Mouse (Mus musculus): ENCODE data around the gene Car11. TPM values are rescaled to one million over a fixed set of nuclear protein-coding genes. Genes with fewer than 3 reads are reported as not detected.
"Not testable (repeated sequence)": the region's sequence is repeated elsewhere in the genome, so short reads cannot be mapped to it uniquely, and the experiment has no call there.

The Car11 gene
- total RNA-seq (2021) = 10 to 100 TPM in 1 of 2 experiments, 1 to 10 TPM in 1; 8.6 to 10.2 TPM
- long read RNA-seq, experiment 1, transcript Car11-201 (9 exons, 1,585 nt) = major isoform, 11 of 17 reads
- long read RNA-seq, experiment 1, partial matches to known transcripts = 4 of 17 reads
- long read RNA-seq, experiment 1, other reads (novel, unspliced or antisense) = 2 of 17 reads
- long read RNA-seq, experiment 2, transcript Car11-201 (9 exons, 1,585 nt) = major isoform, 8 of 14 reads
- long read RNA-seq, experiment 2, partial matches to known transcripts = 5 of 14 reads
- long read RNA-seq, experiment 2, other reads (novel, unspliced or antisense) = 1 of 14 reads

DNA sequence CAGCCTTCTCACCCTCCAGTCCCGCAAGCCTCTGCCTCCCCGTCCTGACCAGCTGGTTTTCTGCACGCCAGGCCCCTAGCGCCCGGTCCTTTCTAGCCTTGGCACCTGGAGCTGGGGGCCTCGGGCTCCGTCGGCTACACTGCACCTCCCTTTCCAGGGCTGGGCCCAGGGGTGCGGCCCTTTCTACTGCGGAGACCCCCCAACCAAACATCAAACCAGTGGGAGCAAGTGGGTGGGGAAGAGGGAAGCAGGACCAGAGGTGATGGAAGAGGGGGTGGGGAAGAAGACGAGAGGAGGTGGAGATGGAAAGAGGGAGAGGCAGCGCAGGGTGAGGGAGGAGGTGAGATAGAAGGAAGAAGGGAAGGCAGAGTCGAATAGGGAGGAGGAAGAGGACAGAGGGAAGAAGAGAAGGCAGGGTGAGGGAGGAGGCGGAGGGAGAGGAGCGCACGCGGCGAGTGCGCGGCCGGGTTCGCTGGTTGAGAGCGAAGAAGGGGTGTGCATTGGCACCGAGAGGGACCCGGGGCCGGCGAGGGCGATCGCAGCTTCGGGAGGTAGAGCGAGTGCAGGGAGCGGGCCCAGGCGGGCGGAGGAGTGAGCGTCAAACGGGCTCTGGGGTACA, at the start of gene Car11:
Car11 (plus strand) TSS at position 321 of the 619 bp plus-strand sequence.
- peak in 1 of 2 experiments; percentile 35 for DNase-seq

DNA sequence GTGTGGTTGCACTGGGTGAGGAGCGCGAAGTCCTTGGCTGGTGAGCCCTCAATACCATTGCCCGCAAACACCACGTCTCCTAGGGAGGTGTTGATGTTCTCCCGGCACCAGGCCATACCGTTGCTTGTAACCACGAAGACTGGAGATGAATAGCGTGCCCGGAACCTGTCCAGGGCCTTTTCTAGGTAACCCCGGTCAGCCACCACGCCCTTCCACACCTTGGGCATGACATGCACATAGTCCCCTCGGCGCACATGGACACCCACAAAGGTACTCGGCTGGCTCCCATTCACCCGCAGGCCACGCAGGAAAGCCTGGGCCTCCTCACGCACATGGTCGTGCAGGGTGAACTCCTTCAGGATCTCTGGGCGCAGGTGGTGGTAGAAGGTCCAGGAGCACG, 49.2 kb upstream of the Car11 start:
- DNase-seq = not testable (repeated sequence)

- DNase-seq = no peak
These were observed 45.1 kb upstream of the Car11 start for GRCm38 (mm10) chr7:45654424-45655047.

DNA sequence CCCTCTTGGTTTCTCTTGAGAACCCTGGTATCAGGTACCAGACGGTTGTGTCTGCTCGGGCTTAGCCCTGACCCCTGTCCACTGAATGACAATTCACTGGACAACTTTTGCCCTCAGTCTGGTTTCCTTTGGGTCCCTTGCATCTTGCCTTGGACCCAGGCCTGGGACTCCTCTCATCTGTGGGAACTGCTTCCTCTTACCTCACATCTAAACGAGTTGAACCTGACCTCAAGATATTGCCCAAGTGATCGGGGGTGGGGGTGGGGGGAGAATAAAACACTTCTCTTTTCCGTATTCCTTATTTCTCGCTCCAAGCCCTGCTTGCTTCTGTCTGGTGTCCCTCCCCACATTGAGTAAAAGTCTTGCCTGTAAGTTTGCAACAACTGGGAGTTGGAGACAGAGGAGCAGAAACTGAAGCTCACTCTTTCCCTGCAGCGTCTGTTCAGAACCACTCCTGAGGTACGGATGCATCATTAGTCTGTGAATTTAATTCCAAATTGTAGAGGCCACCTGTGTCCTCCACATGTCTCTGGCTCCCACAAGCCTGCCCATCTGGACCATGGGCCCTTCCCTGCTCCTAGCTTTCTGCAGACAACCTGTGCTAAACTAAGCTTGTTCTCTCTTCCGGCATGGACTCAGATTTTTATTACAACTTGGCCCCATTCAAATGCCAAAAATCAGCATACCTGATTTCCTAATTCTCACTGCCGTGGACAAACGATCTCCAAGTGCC, 38.7 kb upstream of the Car11 start:
- DNase-seq = no peak

DNA sequence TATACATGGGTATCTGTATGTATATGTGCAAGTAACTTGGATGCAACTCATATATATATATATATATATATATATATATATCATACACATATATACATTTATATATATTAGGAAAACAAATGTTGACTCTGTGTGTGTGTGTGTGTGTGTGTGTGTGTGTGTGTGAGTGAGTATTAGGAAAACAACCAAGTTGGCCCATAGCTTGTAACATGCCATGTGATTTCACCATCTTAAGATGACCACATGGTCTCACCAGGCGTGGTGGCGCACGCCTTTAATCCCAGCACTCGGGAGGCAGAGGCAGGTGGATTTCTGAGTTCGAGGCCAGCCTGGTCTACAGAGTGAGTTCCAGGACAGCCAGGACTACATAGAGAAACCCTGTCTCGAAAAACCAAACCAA, 37.9 kb upstream of the Car11 start:
- DNase-seq = not testable (repeated sequence)

GRCm38 (mm10) chr7:45665303-45666138, 34.1 kb upstream of the Car11 start:
- DNase-seq = no peak

DNA sequence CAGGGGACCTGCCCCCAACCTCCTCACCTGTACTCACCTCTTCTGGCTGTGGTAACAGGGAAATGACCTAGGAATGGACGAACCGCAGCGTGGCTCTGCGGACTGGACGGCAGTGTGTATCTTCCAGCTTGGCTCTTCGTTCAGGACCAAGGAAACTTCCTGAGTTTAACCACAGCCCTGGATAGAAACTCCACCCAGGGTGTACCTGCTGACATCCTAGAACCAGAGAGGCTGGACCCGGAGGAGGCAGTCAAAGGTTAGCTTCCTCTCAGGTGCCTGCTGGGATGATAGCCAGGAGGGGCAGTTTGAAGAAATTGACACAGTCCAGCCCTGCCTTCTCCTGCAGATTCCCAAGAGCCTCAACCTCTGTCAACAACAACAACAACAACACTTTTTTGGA, 33.5 kb upstream of the Car11 start, which contains the start of gene Fut2:
Fut2 (minus strand) TSS at position 234 of the 400 bp plus-strand sequence.
- DNase-seq = no peak

- no peak for DNase-seq
These were observed 31.9 kb upstream of the Car11 start for GRCm38 (mm10) chr7:45667761-45668160.

DNA sequence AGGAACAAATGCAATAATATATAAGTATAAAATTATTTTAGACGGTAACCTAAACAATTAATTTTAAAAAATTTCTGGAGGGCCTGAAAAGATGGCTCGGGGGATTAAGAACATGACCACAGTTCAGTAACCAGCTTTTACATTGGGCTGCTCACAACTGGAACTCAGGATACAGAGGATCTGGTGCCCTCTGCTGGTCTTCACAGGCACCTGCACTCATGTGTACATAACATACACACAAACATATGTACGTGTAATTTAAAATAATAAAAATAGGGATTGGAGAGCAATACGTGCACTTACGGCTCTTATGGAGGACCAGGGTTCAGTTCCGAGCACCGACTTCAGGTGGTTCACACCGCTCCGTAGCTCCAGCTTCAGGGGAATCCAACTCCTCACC, 30.7 kb upstream of the Car11 start:
- DNase-seq = no peak

- no peak for DNase-seq
These were observed 21.9 kb upstream of the Car11 start for GRCm38 (mm10) chr7:45677627-45678295.

DNA sequence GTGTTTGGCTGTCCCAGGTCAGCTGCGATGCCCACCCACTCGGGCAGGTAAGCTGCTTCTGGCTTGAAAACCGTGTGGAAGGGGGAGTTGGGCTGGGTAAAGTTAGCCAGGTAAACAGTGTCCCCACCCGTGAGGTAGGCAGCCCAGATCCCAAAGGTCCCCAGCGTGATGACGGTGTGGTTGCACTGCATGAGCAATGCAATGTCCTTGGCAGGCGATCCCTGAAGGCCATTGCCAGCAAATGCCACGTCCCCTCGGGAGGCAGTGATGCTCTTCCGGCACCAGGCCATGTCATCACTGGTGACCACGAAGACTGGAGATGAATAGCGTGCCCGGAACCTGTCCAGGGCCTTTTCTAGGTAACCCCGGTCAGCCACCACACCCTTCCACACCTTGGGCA, 21.1 kb upstream of the Car11 start:
- DNase-seq = peak; percentile 75 to 81

GRCm38 (mm10) chr7:45679966-45680621, 19.5 kb upstream of the Car11 start:
- peak; percentile 80 to 81 for DNase-seq

DNA sequence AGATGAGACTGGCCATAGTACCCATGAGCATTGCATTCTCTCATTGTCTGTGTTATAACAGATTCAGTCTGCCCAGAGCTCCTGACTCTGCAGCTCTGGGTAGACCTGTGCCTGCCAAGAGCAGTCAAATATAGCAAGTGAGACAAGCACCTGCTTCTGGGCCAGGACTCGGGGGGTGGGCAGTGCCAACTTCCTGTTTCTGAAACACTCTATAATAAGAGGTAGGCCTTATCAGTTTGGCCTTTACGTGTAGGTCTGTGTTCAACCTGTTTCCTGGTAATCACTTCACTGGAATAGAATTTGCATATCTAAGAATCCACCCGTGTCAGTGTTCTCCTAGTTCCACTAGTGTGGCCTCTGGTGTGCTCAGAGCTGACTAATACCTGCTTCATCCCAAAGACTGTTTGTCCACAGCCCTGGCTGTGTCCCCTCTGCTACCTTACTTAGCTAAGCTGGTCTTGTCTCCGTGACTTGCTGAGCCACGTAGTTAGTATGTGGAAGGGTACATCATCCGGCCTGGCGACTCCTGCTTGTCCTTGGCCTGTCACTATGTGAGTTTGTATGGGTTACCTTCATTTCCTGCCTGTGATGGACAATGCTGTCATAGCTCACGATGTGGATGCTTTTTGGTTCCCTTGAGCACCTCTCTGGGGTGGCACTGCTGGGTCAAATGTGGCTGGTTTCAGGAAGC, 18.5 kb upstream of the Car11 start:
- no peak for DNase-seq

- DNase-seq = peak; percentile 91
These were observed 17.2 kb upstream of the Car11 start for GRCm38 (mm10) chr7:45682144-45683126.

- no peak for DNase-seq
These were observed 16.1 kb upstream of the Car11 start, which contains the start of gene Ntn5 for GRCm38 (mm10) chr7:45683396-45684050. TSS of gene Ntn5 (plus strand) at chr7:45684022.

- no peak for DNase-seq
These were observed 13.8 kb upstream of the Car11 start for GRCm38 (mm10) chr7:45685811-45686210.

- no peak for DNase-seq
These were observed 12.8 kb upstream of the Car11 start for GRCm38 (mm10) chr7:45686841-45687240.

- DNase-seq = no peak
These were observed 10.5 kb upstream of the Car11 start for GRCm38 (mm10) chr7:45689099-45689498.

Measured in adrenal gland, postnatal 36 days (tissue).